Mouse (Mus musculus): ENCODE measurements around the gene Skida1.
"Not testable (repeated sequence)": the region's sequence is repeated elsewhere in the genome, so short reads cannot be mapped to it uniquely, and the experiment has no call there.

DNA sequence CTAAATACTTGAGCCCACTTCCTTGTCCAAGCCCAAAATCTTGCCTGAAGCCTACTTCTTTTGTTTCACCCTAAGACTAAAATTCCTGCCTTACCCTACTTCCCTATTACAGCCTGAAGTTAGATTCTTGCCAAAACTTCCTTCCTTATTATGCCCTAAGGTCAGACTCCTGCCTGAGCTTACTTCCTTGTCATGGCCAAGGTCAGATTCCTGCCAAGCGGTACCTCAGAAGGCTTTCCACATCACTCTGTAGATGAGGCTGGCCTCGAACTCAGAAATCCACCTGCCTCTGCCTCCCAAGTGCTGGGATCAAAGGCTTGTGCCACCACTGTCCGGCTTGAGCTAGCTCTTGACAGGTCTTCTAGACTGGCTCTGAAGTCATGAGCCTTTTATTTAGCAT is 38.8 kb upstream of the Skida1 start:
- not testable (repeated sequence) for TF ChIP-seq CTCF (IDR thresholded peaks at IDR 0.05; ENCODE audit: borderline replicate concordance, insufficient read depth, low read depth, low read length); POLR2A (IDR thresholded peaks at IDR 0.05; ENCODE audit: borderline replicate concordance, insufficient read depth, low read length)
